In the genomic region with DNA sequence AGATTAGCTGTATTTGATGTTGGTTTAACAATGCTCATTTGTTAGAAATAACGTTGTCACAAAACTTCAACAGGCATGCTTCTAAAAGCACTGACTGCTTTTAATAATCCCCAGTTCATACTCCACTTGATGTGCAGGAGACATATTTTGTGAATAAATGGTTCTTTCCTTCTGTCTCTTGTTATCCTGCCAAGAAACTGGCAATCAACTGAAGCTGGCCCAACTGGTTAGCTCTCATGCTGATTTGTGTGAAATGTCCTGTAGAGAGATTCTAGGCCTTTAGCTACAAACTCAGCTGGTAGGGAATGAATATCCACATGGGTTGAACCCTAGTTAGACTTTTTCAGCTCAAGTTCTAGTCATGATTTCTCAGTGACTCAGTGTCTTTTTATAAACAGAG, we compare ENCODE assay signal across 19 mouse cellular contexts.
DNase-seq lines count a peak whose midpoint lies in the region; ATAC-seq lines count a peak whose summit lies in the region.
"Had no signal": no experiment of that assay in that cellular context is flagged by ENCODE, and none has a peak within 500 bp of the region (broad histone marks: within the 10 kb centered on the region; RNA-seq: fewer than 3 reads in every experiment).

No protein-coding gene starts in this region.

- no peaks in the 10 kb centered on the region for H3K9me3 ChIP-seq in forebrain, embryonic 16.5 days (ENCODE audit: control insufficient read depth, low read length)
- no peaks in the 10 kb centered on the region for H3K9me3 ChIP-seq in forebrain, embryonic 12.5 days
- H3K9me3 ChIP-seq: forebrain, embryonic 13.5 days had no signal

- peak; percentile 6 for DNase-seq in left cerebral cortex, postnatal 4 days
- no peak for DNase-seq in left cerebral cortex, postnatal 25 days (ENCODE audit: low spot score in 2 of 2)
- peak; percentile 36 for DNase-seq in brain, embryonic 18.5 days (ENCODE audit: low read depth, low spot score)
- DNase-seq in natural killer cell, adult 2 months (ENCODE audit: low spot score in 2 of 2): no peak
- DNase-seq in kidney, postnatal 14 days: no peak
- DNase-seq: adrenal gland, postnatal 10 days; gastrocnemius, postnatal 14 days; heart, adult 18-20 months; heart, postnatal 10 days; kidney, adult 18-20 months; lung, postnatal 4 days; thymus, adult 18-20 months; thymus, postnatal 36 days had no signal

- intact Hi-C loops in left cerebral cortex, postnatal 4 days (cut with DNase I): no loop called here
- intact Hi-C loops in left cerebral cortex, postnatal 25 days (cut with DNase I): no loop called here

- H3K4me3 ChIP-seq in forebrain, embryonic 16.5 days (replicated peaks; ENCODE audit: low read length): no peak overlapping the region
- no peak overlapping the region for H3K4me3 ChIP-seq in forebrain, embryonic 12.5 days (replicated peaks)
- H3K4me3 ChIP-seq: forebrain, embryonic 13.5 days; heart, embryonic 12.5 days had no signal

- ATAC-seq in forebrain, embryonic 16.5 days: 0 out of 2 replicates have a peak, but pooled peaks have one; percentile 38
- ATAC-seq in forebrain, embryonic 12.5 days (ENCODE audit: low FRiP score): no peak
- ATAC-seq: activated CD4-positive, CD25-positive, alpha-beta regulatory T cell, adult 4 months; forebrain, embryonic 13.5 days; inflammation-experienced regulatory T-cells, adult 6 months had no signal

- no peaks in the 10 kb centered on the region for H3K27me3 ChIP-seq in forebrain, embryonic 16.5 days (replicated peaks; ENCODE audit: control insufficient read depth, insufficient read depth, low read length)
- no peaks in the 10 kb centered on the region for H3K27me3 ChIP-seq in forebrain, embryonic 12.5 days
- H3K27me3 ChIP-seq: forebrain, embryonic 13.5 days; heart, embryonic 12.5 days had no signal

- H3K9ac ChIP-seq in forebrain, embryonic 16.5 days (replicated peaks; ENCODE audit: low read depth, low read length): no peak overlapping the region
- no peak overlapping the region for H3K9ac ChIP-seq in forebrain, embryonic 12.5 days
- H3K9ac ChIP-seq: forebrain, embryonic 13.5 days; heart, embryonic 12.5 days had no signal

- H3K4me2 ChIP-seq in forebrain, embryonic 16.5 days (ENCODE audit: low read length): no peak overlapping the region
- no peak overlapping the region for H3K4me2 ChIP-seq in forebrain, embryonic 12.5 days
- H3K4me2 ChIP-seq: forebrain, embryonic 13.5 days; heart, embryonic 12.5 days had no signal

- H3K4me1 ChIP-seq in forebrain, embryonic 16.5 days (replicated peaks; ENCODE audit: control insufficient read depth, insufficient read depth, low read length): no peaks in the 10 kb centered on the region
- no peaks in the 10 kb centered on the region for H3K4me1 ChIP-seq in forebrain, embryonic 12.5 days
- H3K4me1 ChIP-seq: forebrain, embryonic 13.5 days; heart, embryonic 12.5 days had no signal

- no peaks in the 10 kb centered on the region for H3K36me3 ChIP-seq in forebrain, embryonic 16.5 days (ENCODE audit: control insufficient read depth, insufficient read depth)
- H3K36me3 ChIP-seq in forebrain, embryonic 12.5 days (replicated peaks): no peaks in the 10 kb centered on the region
- H3K36me3 ChIP-seq: heart, embryonic 12.5 days had no signal

- 62% methylated on average over 1 of the region's 1 CpGs for WGBS in forebrain, embryonic 16.5 days
- 70% methylated on average over 1 of the region's 1 CpGs for WGBS in forebrain, embryonic 12.5 days

- H3K27ac ChIP-seq in forebrain, embryonic 16.5 days (ENCODE audit: low read length): no peak overlapping the region
- H3K27ac ChIP-seq in forebrain, embryonic 12.5 days: no peak overlapping the region
- H3K27ac ChIP-seq: forebrain, embryonic 13.5 days had no signal

Comparison
In these comparisons a context has a peak if more than half of its experiments do, and no peak if none do; other contexts are left out.
1. DNase-seq: peak in left cerebral cortex, postnatal 4 days (single experiment) and brain, embryonic 18.5 days (single experiment); none in left cerebral cortex, postnatal 25 days (0 of 2), natural killer cell, adult 2 months (0 of 2) and kidney, postnatal 14 days (single experiment).